Mouse (Mus musculus): ENCODE results near the gene Dnajb5.

- TF ChIP-seq CTCF (IDR thresholded peaks at IDR 0.05; ENCODE audit: extremely low read depth, insufficient read depth, insufficient read length, insufficient replicate concordance) (no peak), POLR2A (IDR thresholded peaks at IDR 0.05; ENCODE audit: low read depth, low read length) (no peak)
These were observed 27.6 kb upstream of the Dnajb5 start for GRCm38 (mm10) chr4:42922056-42922455.

Data from spleen, adult 2 months (tissue).